ENCODE assay signal across 1 mouse cellular context in the genomic region with DNA sequence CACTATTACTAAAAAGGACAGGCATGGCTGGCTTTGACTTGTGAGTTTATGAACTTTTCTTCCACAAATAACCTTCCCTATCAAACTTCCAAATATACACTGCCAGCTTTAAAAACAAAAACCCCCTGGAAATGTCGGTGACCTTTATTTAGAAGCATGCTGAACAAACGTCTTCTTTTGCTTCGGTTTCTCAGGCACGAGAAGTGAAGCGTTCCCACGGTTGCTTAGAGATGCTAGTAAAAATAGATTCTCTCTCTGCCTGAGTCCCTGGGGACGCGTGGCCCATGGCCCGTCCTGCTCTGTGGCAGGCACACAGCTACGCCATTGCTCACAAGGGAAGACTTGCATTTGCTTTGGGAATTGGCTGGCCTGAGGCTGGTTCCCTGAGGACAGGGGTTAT.
TF ChIP-seq lines count a peak whose summit lies in the region.

No protein-coding gene starts in this region.

TF ChIP-seq in CH12.LX, 34 proteins besides CTCF, POLR2A, EP300 and RAD21 (continued from another document):
- TF ChIP-seq POLR2AphosphoS2 (IDR thresholded peaks at IDR 0.05; ENCODE audit: low read depth, low read length) (no peak), CHD2 (IDR thresholded peaks at IDR 0.05; ENCODE audit: low read length) (0 out of 2 replicates have a peak, but pooled peaks have one; percentile 20), PAX5 (IDR thresholded peaks at IDR 0.05; ENCODE audit: low read length) (no peak), E2F4 (IDR thresholded peaks at IDR 0.05; ENCODE audit: insufficient replicate concordance, low read depth, low read length) (no peak), JUND (conservative IDR thresholded peaks at IDR 0.05; ENCODE audit: low read depth, low read length) (no peak; the same call in 1 of the 2 replicates), SMC3 (IDR thresholded peaks at IDR 0.05; ENCODE audit: low read depth, low read length) (no peak), BHLHE40 (IDR thresholded peaks at IDR 0.05; ENCODE audit: low read depth, low read length) (peak; percentile 70), MEF2A (IDR thresholded peaks at IDR 0.05; ENCODE audit: borderline replicate concordance, low read depth, low read length) (peak; percentile 95), TBP (conservative IDR thresholded peaks at IDR 0.05; ENCODE audit: low read depth, low read length) (no peak), HCFC1 (IDR thresholded peaks at IDR 0.05; ENCODE audit: low read depth, low read length) (no peak), MAZ (IDR thresholded peaks at IDR 0.05; ENCODE audit: low read depth, low read length) (no peak)
